Mouse (Mus musculus) right cerebral cortex, postnatal 25 days (tissue): Measurements from ENCODE around the gene Adam30.
"Not testable (repeated sequence)": the region's sequence is repeated elsewhere in the genome, so short reads cannot be mapped to it uniquely, and the experiment has no call there.

ENCODE experiments used
- DNase-seq: peaks from one replicate; pipeline ENCODE4 v3.0.0; 2022

The Adam30 gene

DNA sequence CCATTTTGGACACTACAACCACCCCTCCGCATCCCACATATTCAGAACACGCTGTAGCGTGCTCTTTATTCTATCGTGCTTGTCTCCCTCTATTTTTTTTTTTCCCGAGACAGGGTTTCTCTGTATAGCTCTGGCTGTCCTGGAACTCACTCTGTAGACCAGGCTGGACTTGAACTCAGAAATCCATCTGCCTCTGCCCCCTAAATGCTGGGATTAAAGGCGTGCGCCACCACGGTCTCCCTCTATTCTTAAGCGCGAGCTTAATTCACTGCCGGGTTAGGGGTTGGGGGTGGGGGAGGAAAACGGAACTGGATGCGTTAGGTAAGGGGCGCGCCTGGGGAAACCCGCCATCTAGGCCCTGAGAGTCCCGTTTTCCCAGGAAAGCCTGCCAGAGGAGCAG, at the start of gene Adam30:
Gene Adam30, plus strand, starts transcription at position 301 of the 400 bp plus-strand sequence.
- DNase-seq, result no peak

DNA sequence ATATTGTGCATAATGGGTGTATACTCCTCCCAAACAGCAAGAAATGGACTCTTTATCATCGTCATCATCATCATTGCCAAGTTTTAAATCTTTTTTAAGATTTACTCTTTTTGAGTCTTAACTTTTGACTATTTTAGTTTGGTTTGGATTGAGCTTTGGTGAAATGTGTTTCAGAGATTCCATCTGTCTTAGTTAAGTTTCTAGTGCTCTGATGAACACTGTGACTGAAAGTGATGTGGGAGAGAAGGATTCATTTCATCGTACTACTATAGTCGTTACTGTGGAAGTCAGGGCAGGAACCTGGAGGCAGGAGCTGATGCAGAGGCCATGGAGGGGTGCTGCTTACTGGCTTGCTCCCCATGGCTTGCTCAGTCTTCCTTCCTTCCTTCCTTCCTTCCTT, 42.2 kb upstream of the Adam30 start:
- no peak for DNase-seq

DNA sequence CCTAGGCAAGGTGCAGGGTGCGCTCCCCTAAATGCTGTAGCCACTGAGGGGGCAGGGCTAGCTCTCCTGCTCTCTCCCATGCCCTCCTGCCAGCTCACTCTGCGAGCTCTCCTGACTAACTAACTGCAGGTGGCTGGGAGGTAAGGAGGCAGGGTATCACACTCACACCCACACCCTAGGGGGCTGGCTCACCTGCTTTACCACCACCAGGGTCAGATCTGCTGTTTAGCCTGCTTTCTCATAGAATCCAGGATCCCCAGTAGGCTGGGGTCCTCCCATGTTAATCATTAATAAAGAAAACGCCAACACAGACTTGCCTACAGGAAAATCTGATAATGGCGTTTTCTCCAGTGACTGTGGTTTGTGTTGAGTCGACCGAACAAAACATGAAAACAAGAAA, 41.1 kb upstream of the Adam30 start:
- DNase-seq, result no peak

DNA sequence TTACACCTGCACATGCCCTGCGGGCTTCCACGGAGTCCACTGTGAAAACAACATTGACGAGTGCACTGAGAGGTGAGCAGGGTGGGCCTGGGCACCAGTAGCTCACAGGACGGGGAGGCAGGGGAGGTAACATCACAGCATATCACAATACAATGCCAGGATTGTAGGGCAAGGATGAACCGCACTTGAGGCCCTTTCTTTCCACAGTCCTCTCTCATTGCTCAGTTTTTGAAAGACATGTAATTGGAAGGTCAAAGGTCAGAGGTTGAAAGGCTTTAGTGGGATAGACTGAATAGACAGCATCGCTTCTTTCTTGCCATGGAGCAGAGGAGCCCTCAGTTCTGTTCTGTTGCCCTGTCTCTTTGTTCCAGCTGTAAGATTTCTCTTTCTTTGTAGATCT, 39.5 kb upstream of the Adam30 start:
- DNase-seq, result no peak

DNA sequence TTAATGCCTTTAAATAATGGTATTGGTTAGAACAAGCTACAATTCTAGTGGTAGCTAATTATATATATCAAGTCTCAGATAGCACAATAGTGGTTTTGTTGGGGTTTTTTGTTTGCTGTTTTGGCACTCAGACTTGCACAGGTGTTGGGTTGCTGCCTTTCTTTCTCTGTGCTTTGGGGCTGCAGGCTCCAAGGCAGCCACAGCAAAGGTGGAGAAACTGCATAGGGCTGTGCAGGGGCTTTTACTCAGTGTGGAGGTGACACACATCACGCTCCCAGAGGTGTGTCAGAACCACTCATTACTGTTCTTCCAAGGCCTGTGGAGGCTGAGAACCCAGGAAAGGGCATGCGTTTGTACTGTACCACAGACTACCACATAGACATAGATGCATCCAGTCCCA, 32.7 kb upstream of the Adam30 start:
- no peak for DNase-seq

DNA sequence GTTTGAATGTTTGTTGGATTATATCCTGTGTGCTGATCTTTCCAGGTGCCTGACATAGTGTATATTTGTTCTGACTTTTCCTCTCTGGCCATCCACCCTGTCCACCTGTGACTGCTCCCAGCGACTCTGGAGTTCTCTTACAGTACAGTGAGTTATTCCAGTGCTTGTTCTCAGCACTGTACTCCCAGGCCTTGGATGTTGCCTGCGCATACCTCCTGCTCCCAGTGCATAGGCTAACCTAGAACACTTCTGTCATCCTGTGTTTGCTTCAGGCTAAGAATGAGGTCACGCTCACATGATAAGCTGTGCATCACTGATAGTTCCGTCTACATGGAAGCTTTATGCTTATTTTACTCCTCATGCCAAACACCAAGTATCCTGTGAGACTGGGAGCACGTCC, 31.7 kb upstream of the Adam30 start:
- no peak for DNase-seq

DNA sequence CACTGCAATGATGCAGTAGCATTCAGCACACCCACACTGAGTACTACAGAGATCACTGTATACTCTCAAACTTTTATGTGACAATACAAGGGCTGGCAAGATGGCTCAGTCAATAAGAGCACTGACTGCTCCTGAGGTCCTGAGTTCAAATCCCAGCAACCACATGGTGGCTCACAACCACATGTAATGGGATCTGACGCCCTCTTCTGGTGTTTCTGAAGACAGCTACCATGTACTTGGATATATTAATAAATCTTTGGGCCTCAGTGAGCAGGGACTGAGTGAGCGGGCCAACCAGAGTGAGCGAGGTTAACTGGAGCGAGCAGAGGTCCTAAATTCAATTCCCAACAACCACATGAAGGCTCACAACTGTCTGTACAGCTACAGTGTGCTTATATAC, 28.3 kb upstream of the Adam30 start:
- not testable (repeated sequence) for DNase-seq

DNA sequence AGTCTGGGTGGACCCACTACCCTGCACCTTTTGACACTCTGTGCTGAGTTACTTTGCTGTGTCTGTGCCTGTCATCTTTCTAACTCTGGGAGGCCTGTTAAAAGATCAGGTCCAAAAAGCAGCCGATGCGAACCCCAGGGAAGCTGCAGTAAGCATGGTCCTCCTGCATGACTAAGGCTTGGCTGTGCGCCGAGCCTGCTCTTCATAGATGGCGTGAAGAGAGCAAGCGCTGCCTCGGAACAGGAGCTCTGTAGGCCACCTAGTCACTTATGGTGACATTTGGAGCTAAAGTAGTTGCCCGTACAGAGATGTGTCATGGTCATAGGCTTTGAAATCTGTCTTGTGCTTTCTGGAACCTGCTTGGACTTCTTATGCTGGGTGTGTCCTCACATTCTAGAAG, 27.8 kb upstream of the Adam30 start:
- no peak for DNase-seq

DNA sequence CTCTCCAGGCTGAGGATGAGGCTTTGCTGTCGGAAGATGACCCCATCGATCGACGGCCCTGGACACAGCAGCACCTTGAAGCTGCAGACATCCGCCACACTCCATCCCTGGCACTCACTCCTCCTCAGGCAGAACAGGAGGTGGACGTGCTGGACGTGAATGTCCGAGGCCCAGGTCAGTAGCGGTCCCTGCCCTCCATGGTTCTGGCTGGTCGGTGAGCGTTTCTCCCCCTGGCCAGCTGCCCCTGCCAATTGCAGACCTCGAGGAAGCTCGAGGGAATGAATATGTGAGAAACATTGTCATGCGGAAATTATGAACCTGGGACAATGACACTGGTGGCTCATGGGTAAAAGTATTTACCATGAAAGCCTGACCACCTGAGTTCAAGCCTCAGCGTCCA, 19.0 kb upstream of the Adam30 start:
- no peak for DNase-seq

DNA sequence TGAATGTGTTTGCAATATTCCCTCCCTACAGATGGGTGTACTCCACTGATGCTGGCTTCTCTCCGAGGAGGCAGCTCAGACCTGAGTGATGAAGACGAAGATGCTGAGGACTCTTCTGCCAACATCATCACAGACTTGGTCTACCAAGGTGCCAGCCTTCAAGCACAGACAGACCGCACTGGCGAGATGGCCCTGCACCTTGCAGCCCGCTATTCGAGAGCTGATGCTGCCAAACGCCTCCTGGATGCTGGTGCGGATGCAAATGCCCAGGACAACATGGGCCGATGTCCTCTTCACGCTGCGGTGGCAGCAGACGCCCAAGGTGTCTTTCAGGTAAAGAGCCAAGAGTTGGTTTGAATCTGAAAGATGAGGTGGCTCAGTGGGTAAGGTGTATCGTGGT, 17.6 kb upstream of the Adam30 start:
- no peak for DNase-seq

DNA sequence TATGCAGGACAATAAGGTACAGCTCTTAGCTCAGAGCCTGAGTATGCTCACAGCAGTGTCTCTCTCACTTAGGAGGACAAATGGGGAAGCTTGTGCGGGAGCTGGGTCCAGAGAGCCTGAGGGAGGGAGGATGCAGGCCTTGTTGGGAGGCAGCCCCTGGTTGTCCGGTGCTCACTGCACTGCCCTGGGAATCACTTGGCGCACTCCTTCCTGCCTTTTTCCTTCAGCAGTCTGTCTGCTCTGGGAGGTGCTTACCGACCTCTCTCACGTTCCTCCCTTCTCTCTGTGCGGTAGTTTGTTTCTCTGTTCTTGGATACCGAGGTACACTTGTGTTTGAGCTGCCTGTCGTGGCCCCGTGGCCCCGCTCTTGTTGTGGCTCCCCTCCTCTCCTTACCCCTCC, 15.2 kb upstream of the Adam30 start:
- no peak for DNase-seq

DNA sequence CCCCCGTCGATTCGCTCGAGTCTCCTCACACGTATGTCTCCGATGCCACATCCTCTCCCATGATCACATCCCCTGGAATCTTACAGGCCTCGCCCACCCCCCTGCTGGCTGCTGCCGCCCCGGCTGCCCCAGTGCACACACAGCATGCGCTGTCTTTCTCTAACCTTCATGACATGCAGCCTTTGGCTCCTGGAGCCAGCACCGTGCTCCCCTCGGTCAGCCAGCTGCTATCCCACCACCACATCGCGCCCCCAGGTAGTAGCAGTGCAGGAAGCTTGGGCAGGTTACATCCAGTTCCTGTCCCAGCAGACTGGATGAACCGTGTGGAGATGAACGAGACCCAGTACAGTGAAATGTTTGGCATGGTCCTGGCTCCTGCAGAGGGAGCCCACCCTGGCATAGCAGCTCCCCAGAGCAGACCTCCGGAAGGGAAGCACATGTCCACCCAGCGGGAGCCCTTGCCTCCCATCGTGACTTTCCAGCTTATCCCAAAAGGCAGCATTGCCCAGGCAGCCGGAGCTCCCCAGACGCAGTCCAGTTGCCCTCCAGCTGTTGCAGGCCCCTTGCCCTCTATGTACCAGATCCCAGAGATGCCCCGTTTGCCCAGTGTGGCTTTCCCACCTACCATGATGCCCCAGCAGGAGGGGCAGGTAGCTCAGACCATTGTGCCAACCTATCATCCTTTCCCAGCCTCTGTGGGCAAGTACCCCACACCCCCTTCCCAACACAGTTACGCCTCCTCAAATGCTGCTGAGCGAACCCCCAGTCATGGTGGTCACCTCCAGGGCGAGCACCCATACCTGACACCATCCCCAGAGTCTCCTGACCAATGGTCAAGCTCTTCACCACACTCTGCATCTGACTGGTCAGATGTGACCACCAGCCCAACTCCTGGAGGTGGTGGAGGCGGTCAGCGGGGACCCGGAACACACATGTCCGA, 13.7 kb upstream of the Adam30 start:
- no peak for DNase-seq

DNA sequence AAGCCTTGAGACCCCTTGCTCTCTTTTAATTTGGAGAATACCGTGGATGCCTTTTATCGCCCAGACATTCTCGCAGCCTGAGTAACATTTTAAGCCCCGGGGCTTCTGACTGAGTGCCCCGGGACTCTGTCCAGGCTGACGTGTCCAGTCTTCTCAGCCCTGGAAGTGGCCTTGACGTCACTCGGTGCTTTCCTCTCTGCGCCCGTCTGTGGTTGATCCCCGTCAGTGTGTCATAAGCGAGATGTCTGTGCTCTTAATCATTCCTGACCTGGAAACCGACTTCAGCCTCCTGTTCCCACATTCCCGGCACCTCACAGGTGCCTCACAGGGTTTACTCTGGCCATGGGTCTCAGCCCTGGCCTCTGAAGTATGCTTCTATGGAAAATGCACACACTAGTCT, 12.7 kb upstream of the Adam30 start:
- no peak for DNase-seq

DNA sequence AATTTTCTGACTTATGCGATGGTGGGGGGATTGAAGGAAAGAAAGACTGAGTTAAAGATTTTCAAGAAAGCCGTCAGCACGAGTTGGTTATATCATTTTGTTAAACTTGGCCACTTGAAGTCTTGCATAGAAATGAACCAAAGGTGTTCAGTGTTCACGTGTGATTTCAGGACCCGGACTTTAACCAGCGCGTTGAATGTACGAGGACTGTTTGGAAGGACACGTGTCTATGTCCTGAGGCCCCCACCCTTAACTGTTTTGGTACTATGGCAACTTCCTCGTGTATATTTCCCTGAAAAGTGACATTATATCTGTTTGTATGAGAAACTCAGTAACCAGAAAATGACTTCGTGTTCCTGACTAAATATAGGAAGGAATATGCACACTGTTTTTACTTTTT, 10.5 kb upstream of the Adam30 start:
- no peak for DNase-seq

DNA sequence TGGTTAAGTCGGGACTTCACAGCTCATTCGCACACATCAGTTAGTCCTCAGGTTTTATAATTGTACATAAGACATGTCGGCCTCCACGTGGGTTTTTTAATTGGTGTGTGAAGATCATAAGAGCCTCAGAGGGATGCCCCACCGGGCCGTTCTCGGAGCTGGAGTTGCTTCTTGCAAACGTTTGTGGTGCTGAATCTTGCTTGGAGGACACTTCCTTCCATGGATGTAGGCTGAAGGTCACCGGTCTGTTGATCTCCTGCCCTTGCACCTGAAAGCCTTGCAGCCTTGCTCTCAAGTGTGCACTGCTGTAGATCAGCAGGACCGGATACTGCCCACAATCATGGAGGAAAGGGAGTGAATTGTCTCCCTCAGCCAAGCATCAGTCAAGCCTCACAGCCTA, 9.4 kb upstream of the Adam30 start:
- no peak for DNase-seq

DNA sequence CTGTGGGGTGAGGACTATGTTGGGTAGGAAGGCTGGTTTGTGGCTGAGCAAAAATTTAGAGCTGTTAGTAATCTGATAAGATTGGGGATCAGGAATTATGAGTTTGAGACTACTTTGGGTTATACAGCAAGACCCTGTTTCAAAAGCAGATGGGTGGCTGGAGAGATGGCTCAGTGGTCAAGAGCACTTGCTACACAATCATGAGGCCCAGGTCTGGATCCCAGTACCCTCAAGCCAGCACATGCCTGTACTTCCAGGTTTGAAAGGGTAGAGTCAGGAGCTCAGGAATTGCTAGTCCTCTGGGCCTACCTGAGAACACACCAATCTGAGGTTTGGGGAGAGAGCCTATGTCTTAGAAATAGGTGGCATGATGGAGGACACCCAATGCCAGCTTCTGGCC, 7.0 kb upstream of the Adam30 start:
- DNase-seq, result no peak

DNA sequence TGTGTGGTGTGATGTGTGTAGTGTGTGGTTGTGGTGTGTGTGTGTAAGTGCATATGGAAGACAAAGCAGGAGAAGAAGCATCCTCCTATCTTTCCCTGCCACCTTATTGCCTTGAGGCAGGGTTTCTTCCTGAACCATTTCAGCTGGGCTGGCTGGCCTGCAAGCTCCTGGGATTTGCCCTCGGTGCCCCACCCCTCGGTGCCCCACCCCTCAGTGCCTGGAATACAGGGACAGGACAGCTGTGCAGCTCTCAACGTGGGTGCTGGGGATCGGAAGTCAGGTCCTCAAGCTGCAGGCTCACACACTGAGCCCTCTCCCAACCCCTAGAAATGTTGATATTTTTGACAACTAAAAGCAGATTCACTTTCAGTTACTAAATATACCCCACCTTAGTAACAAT, 4.3 kb upstream of the Adam30 start:
- DNase-seq, result no peak

DNA sequence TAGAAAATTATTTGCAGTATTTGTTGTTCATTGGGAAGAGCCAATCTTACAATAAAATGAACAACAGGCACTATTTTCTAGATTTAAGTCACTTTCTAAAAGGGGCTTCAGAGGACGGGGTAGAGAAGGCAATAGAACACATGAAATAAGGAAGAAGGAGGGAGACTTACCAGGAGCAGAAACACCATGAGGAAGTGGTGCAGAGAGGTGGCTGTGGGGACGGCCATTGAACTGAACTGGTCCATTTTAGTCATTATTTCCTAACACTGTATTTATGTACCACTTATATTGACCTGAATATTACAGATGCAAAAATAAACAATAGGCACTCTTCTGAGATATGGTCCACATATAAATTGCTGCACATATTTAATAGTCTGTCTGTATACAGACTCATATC, 3.4 kb upstream of the Adam30 start:
- no peak for DNase-seq

DNA sequence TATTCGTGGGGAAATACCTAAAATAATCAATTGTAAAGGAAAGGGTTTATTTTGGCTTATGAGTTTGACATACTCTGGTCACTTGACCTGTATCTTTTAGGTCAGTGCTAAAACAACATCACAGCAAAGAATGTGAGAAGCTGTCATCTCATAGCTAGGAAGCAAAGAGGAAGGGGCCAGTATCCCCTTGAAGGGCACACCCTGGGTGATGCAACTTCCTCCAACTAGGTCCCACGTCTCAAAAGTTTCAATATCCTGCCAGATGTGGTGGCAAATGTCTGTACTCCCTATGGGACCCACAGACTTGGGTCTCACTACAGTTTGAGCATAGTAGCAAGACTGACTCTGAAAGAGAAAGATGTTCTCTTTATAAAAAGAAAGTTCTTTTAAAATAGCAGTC, 2.8 kb upstream of the Adam30 start:
- DNase-seq, result no peak

DNA sequence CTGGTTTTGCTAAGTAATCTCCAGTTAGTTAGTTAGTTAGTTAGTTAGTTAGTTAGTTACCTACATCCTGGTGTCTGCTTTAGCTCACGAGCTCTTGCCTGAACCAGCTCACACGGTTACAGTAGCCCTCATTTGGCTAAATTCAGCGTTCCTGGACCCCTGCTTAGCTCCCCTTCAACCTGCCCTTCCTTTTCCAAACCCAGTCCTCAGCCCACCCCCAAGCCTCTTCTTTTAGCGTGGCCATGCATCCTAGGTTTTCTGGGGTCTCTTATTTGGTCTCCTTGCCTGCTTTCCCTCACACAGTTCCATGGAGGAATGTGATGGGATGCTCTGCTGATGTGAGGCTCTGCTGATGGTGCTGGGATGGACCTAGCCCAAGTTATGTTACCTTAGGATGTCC, 1.8 kb upstream of the Adam30 start:
- DNase-seq, result no peak

DNA sequence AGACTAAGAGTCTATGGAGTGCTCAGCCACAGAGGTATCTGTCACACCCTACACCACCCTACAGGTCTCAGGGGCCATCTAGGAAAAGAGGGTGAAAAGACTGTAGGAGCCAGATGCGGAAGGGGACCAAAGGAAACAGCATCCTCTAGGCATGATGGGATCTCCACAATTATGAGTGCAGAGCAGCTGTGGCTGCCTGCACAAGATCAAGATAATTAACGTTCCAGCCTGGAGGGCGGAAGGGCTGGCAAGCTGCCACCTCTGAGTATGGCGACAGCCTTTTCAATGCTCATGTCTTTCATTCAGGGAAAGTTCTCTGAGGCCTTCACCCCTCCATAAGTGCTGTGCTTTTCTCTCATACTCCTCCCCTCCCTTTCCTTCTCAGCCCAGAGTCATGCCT, 1.1 kb upstream of the Adam30 start:
- no peak for DNase-seq

DNA sequence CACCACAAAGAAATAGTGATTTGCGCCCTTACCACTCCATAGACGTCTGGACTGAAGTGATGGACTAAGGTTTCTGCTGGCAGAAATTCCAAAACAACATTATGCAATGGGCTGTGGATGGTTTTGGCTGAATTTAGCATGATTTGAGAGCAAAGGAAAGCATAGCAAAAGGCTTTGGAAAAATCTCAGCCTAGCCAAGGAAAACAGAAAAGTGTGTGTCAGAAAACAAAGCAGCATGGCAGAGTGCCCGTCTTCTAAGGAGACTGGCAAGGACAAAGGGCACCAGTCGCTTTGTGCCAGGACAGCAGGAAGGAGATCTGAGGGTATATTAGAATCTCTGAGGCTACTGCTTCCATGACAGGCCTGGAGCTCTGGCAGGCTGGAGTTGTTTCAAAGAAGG, 17.9 kb downstream of the Adam30 start:
- no peak for DNase-seq

DNA sequence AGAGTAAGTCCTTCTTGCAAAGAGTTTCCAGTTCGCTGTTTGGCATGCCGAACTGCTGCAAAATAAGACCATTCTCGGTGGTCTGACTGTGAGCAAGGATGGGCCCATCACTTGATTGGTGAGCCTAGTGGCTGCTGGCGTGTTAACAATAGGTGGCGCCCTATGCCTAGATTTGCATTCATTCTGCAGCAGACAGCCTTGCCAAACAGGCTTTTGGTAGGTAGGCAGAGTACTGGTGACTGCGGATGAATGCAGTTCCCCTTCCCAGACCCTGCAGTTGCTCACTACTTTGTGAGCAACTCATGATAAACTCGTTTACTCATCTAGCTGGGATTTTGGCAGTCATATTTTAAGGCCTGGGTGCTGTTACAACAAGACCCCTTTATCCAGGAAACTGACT, 20.4 kb downstream of the Adam30 start:
- peak; percentile 15 for DNase-seq

DNA sequence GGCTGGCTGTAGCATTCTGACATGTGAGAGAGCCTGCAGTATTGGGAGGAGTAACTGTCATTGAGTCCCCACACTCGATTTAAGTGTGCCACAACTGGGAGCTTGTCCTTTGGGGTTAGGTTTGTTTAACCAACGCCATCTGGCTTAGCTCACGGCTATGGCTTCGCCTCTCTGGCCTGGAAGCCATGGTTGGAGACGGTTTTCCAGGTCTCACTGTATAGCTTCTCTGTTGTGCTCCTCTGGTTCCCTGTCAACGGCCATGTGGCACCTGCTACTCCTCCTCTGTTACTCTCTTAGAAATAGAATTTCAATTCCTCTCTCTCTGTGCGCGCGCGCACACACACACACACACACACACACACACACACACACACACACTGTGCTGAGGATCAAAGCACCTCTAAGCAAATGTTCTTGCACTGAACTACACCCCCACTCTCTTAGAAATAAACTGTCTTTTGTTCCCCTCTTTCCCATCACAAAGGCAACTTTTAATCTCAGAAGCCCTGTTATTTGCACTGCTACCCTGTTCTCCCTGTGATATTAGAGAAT, 24.8 kb downstream of the Adam30 start:
- no peak for DNase-seq

DNA sequence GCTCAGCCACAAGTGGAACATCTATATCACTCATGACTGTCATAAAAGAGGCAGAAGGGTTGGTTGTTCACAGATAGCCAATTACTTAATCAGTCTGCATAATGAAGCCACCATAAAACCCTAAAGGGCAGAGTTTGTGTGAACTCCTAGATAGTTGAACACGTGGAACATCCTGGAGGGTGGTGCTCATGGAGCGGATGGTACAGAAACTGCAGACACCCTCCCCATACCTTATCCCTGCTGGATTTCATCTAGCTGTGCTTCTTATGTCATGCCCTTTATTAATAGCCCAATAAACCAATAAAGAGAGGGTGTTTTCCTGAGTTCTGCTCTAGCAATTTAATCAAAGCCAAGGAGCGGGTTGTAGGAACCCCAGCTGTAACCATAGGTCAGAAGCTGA, 27.3 kb downstream of the Adam30 start:
- DNase-seq, result no peak
